Mouse (Mus musculus): ENCODE measurements around the gene Il1rapl1.

Gene Il1rapl1

GRCm38 (mm10) chrX:88115609-88116073, at the start of gene Il1rapl1:
Il1rapl1 (minus strand) TSS chrX:88115645.
- no peak for DNase-seq

- no peak for DNase-seq
These were observed 42.6 kb upstream of the Il1rapl1 start for GRCm38 (mm10) chrX:88158037-88158436.

- no peak for DNase-seq
These were observed 10.2 kb upstream of the Il1rapl1 start for GRCm38 (mm10) chrX:88125612-88126011.

DNA sequence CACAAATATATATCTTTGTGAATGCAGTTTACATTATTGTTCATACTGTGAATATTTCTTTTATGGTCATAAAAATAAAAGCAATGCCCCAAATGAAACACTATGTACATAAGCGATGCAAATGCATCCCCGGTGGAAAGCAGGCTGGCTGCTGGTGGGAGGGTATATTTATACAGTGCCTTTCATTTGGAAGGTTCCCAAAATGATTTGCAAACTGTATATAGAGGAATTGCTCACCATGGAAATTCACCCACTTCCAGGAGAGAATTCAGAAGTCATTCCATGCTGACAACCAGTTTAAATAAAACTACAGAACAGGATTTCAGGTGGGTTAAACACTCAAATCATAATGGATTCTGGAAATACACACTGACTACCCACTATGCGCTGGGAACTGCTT, 4.6 kb upstream of the Il1rapl1 start:
- no peak for DNase-seq

DNA sequence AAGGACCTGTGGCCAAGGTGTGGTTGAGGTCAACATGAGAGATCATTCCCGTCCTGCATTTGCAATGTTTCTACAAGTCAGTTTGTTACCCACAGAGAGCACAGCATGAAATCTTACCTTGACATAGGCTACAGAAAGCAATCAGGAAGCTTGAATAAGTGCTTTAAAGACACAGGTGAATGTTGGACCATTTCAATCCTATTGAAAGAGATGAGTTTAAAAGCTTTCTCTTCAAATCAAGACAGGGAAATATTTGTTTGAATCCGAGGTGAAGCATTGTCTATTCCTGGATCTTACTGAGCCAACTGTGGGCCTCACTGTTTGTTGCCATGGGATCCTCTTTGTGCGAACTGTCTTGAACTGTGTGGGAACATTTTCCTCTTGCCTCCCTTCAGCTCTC, 2.4 kb upstream of the Il1rapl1 start:
- no peak for DNase-seq

- no peak for DNase-seq
These were observed 881 bp upstream of the Il1rapl1 start for GRCm38 (mm10) chrX:88116326-88116725.

- no peak for DNase-seq
These were observed 1.9 kb downstream of the Il1rapl1 start for GRCm38 (mm10) chrX:88113561-88113960.

- no peak for DNase-seq
These were observed 3.2 kb downstream of the Il1rapl1 start for GRCm38 (mm10) chrX:88112254-88112653.

DNA sequence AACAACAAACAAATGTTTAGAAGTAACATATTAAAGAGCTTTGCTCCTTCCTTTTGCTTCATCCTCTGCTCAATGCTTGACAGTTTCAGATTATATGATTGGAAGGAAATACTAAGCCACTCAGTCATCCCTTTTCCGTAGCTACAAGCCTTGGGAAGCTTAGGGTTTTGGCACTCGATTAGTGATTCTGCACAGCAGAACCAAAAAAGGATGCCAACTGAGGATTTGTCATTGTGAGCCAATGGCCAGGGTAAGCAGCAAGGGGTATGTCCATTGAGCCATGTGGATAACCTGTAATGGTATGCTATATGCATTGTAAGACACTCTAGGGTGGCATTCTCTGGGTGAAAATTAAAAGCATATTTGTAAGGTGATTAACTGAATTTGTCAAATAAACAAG, 5.7 kb downstream of the Il1rapl1 start:
- DNase-seq, result no peak

GRCm38 (mm10) chrX:88093936-88094569, 21.4 kb downstream of the Il1rapl1 start:
- DNase-seq, result no peak

DNA sequence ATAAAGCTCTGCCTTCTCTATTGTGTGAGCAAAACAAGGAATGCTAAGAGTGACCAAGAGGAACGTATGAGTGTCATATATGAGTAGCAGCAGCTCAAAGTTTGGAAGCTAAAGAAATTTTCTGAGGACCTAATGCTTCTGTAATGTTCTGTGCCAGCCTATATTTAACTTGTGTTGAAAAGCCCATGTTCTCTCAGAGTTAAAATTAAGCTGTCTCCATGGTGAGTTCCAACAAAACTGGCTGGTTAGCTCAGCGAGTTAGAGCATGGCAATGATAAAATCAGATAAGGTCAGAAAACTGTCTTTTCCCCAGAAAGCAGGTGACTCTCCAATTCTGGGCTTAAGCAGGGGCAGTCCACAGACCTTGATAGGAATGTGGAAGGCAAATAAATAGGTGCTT, 25.6 kb downstream of the Il1rapl1 start:
- no peak for DNase-seq

DNA sequence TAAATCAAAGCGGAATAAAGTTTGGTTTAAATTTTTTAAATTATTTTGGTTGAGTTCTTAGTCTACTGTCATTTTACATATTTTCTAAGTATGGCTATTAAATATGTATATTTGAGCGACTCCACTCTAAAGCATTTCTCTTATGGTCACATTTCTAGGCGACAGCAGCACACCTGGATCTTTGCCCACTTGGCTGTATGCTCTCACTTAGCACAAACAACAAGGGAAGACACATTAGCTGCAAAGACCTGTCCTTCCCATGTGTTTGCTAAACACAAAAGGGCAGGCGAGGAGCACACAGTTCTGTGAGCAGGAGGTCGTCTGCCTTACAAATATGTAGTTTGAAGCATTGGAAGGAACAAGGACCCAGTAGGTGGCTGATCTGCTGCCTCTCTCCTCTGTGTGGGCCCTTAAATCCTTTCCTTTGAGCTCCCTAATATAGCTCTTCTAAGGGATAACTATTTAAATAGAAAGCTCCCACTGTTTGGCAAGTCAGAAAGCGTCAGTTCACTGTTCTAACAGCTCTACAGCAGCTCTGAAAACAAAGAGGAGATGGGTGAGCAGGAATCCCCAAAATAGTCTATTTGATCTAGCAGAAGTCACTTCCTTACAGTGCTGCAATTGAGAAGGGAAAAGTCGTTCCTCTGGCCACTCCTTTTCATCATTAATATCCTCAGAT, 42.6 kb downstream of the Il1rapl1 start:
- DNase-seq, result no peak

DNA sequence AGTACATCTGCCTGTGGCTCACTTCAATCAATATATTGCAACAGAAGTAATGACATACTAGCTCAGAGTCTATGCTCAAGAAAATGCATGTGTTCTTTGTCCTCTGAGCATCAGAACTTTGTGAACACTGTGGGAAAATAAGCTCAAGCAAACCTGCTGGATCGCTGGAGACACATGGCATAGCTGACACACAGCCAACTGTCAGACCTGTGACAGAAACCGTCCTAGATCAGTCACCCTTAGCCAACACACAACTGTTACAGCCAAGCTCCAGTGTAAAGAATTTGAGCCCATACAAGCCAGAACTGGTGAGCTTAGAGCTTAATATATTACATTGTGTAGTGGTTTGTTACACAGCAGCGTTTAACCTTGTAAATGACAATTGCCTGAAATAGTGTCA, 45.1 kb downstream of the Il1rapl1 start:
- no peak for DNase-seq

DNA sequence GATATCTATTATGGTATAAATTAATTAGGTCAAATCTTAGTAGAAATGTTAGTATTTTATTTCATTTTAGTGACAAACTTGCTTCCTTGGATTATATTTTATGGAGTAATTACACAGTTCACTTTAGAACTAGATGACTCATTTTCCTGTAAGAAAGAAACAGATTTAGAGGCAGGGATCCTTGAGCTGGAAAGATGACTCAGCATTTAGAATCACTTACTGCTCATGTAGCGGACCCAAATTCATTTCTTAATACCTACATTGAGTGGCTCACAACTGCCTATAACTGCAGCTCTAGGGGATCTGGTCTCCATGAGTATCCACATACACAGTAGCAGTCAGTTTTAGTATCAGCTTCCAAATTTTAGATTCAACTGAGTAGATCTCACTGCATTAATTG, 71.9 kb downstream of the Il1rapl1 start:
- DNase-seq, result no peak

DNA sequence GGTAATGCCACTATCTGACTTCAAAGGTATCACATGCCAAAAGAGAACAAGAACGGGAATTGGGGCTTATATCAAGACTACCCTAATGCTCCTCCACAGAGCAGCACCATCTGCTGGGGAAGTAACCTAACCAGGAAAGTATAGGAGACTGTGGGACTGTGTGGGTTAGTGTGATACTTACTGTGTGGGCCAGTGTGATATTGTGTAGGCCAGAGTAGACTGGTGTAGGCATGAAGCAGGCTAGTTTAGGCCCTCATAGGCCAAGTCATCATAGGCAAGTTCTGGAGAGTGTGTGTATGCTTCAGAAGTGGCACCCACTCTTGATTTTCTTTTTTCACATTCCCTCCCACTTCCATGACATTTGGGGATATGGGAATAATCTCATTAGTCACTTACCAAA, 76.5 kb downstream of the Il1rapl1 start:
- DNase-seq, result no peak

DNA sequence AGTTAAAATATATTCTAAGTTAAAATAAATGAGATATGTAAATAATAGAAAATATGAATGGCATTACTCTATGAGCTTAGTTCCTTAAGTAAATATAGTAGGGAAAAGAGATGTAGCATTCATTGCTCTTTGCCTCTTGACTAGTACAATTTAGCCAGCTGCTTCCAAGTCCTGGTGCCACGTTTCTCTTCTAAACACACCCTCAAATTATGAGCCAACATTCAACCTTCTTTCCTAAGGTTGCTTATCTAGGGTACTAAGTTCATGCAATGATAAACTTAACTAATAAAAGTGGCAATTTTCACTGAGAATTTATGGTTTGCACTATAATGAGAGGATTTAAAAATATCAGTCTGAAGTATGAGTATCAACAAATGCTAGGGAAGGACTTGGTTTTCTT, 218.3 kb downstream of the Il1rapl1 start:
- no peak for DNase-seq

GRCm38 (mm10) chrX:87891916-87892315, 223.5 kb downstream of the Il1rapl1 start:
- DNase-seq, result no peak

- DNase-seq, result no peak
These were observed 261.3 kb downstream of the Il1rapl1 start for GRCm38 (mm10) chrX:87854107-87854506.

GRCm38 (mm10) chrX:87813884-87814283, 301.6 kb downstream of the Il1rapl1 start:
- DNase-seq, result no peak

DNA sequence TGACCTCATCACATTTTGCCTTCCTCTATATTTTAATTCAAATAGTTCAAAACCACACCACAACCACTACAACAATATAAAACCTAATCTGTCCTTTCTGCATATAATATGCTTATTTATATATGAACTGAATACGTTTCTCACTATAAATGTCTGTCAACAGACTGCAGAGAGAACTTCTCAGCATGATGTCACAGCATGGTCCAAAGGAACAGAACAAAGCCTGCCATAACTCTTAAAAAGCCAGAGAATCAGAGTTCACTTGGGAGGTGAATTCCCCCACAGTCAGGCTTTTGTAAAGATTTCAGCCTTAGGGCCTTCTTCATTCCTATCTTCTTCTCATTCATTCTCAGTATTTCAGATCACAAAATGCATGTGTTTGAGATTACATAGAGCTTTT, 307.7 kb downstream of the Il1rapl1 start:
- no peak for DNase-seq

DNA sequence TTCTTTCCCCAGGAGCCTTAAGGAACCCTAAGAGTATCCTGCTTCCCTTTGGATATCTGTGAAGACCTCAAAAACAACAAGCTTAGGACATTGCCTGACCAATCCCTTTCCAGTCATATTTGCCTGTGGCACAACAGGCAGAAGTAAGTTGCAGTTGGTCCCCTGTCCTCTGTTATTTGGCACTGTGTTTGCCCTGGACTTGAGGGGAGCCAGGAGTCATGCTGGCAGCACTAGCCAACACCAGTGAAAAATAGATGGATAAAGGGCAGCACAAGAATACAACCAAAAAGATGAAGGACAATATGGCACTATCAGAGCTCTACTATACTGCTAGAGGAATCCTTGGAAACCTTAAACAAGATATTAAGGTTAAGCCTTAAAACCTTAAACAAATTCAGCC, 322.4 kb downstream of the Il1rapl1 start:
- DNase-seq, result no peak

DNA sequence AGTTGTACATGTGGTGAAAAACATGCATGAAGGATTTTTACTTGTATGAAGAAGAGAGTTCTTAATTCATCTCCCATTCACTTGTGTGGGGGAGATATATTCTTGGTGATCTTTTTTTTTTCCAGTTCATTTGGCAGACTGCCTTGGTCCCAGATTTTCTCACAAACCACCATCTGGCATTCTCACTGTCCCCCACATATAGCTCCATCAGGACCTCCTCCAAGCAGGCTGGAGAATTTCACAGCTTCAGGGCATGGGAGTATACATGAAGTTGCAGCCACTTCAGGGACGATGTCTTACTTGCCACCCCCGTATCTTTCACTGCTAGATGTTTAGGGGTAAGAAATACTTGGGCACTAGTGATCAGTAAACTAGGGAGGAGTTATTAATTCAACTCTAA, 404.9 kb downstream of the Il1rapl1 start:
- DNase-seq, result no peak

- no peak for DNase-seq
These were observed 451.6 kb downstream of the Il1rapl1 start for GRCm38 (mm10) chrX:87663856-87664255.

DNA sequence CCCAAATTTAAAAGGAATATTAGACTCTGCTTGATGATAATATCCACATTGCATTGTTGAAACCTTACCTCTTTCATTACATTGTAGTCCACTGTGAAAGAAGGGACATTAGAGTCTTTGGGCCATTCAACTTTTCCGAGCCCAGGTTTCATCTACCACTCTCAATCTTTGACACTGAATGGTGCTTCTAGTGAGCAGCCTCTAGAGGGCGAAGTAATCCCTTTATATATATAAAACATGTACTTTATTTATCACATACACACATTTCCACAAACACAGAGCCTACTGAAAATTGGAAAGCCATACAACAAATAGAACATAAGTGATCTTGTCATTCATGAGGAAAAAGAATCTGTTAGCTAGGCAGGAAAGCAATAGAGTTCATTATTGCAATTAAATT, 459.8 kb downstream of the Il1rapl1 start:
- DNase-seq, result no peak

- DNase-seq, result no peak
These were observed 514.5 kb downstream of the Il1rapl1 start for GRCm38 (mm10) chrX:87600914-87601313.

All from B cell, adult 2 months (primary cell).